Mouse (Mus musculus): ENCODE results near the gene Ten1.

GRCm38 (mm10) chr11:116254627-116255026 lies 56.0 kb downstream of the Ten1 start:
- TF ChIP-seq CTCF (IDR thresholded peaks at IDR 0.05), result no peak
- TF ChIP-seq EP300 (IDR thresholded peaks at IDR 0.05), result no peak

Measured in lung, postnatal 0 days (tissue).